Mouse (Mus musculus) central nervous system, embryonic 14 days (tissue): ENCODE results near the gene Xkr8. TPM values are rescaled to one million over a fixed set of nuclear protein-coding genes. Genes with fewer than 3 reads are reported as not detected.

Source experiments
- polyA plus RNA-seq: library from polyadenylated mRNA; depleted of rRNA; stranded (reverse); fragments of >200 nt; gene quantifications from 2 replicates; pipeline ENCODE4 v1.2.3, GENCODE M21; 2012; rRNA removed

Gene Xkr8
- 5.8 and 7.1 TPM in 2 replicates for polyA plus RNA-seq

DNA sequence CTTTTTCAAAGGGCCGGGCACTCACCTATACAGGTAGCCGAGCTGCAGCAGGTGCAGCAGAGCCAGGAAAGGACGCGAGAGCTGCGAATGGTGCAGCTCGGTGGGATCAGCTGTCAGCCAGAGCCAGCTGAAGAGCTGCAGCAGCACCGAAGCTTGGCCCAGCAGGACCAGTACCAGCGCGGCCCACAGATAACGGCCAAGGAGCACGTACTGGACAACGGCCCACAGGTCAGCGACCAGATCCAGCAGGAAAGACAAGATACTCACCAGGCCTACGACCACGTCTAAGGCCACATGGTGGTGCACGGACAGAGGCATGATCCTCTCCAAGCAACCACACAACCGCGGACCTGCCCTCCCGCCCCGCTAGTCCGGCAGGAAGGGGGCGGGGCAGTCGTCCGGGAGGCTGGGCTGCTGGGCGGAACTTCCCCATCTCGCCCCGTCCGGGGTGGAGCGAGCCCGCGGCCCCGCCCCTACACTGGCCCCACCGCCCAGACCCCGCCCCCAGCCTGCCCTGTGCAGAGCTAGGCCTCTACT lies at the start of gene Xkr8:
Xkr8 (minus strand) TSS at position 399 of the 537 bp plus-strand sequence.

DNA sequence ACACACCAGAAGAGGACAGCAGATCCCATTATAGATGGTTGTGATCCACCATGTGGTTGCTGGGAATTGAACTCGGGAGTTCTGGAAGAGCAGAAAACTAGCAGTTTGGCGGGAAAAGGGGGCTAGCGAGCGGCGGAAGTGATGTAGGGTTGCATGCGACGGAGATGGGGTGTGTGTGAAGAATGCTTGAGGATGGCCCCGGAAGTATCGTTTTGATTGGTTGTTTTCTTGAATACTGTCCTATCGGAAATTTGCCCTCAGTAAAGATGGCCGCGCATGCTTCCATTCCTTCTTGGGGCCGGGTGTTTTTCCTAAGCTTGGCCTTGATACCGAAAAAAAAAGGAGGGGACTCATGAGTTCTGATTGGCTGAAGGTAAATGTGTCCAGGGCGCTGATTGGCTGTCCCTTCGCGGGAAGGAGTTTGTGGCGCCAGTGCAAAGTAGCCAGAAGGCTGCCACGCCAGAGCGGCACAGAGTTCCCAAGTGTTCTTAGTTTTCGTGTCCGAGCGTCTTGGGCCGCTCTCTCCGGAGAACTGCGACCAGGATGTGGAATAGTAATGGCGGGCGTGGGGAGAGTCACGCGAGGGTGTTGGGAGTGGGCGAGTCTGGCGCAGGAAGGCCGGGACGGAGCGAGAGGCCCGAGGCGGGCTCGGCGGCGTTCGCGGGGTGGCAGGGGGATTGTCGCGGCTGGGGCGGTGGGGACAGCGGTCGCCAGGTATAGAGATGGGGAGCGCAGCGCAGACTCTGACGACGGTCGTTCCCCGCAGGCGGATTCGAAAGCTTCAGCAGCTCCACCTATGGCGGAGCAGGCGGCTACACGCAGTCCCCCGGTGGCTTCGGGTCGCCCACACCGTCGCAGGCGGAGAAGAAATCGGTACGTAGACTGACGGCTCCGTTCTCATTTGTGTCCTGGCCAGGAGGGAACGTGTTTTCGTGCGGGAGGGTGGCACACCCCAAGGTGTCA lies 35.8 kb upstream of the Xkr8 start, which contains the start of gene Rpa2:
Rpa2 (plus strand) TSS at position 419 of the 963 bp plus-strand sequence.

DNA sequence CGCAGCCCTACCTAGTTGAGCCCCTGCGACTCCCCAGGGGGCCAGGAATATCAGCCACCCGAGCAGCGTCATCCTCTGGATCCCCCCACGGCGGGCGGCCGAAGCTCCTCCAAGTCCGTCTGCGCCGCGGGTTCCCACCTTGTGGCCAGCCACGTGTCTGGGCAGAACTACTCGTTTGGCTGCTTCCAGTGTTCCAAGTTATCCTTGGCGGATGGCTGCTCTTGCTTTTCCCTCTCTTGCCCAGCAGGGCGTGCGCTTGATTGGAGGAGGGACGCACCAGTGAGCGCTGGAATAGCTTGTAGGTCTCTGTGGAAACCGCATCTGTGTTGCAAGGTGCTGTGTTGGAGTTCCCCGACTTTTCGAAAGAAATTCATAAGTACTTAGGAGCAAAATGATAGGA lies 24.6 kb upstream of the Xkr8 start, which contains the start of gene Smpdl3b:
Smpdl3b (minus strand) TSS at position 279 of the 400 bp plus-strand sequence.

Other genes starting within 250 kb of the Xkr8 start
- 4.7 and 5.3 TPM in 2 replicates for gene Sesn2, start 222.0 kb downstream of the Xkr8 start, polyA plus RNA-seq
- gene Atpif1, start 198.9 kb downstream of the Xkr8 start, polyA plus RNA-seq = 986 and 1,012 TPM in 2 replicates
- 115 TPM in 2 replicates for gene Dnajc8, start 197.0 kb downstream of the Xkr8 start, polyA plus RNA-seq
- gene Ptafr, start 168.5 kb downstream of the Xkr8 start, polyA plus RNA-seq = 0.75 and 0.78 TPM in 2 replicates
- 30.7 and 31.7 TPM in 2 replicates for gene Eya3, start 93.6 kb downstream of the Xkr8 start, polyA plus RNA-seq
- 1.6 and 2.5 TPM in 2 replicates for gene Smpdl3b, start 24.7 kb upstream of the Xkr8 start, polyA plus RNA-seq
- gene Rpa2, start 35.8 kb upstream of the Xkr8 start, polyA plus RNA-seq = 44.9 and 49.1 TPM in 2 replicates
- 1.1 and 1.5 TPM in 2 replicates for gene Themis2, start 63.8 kb upstream of the Xkr8 start, polyA plus RNA-seq
- 102 and 109 TPM in 2 replicates for gene Ppp1r8, start 110.6 kb upstream of the Xkr8 start, polyA plus RNA-seq
- 104 and 111 TPM in 2 replicates for gene Stx12, start 152.0 kb upstream of the Xkr8 start, polyA plus RNA-seq
- 19.6 and 20.7 TPM in 2 replicates for gene Fam76a, start 190.0 kb upstream of the Xkr8 start, polyA plus RNA-seq
- 0.21 and 0.23 TPM in 2 replicates for gene Fgr, start 241.5 kb upstream of the Xkr8 start, polyA plus RNA-seq